Comparison of ENCODE assay signal across 8 mouse cellular contexts in the genomic region with DNA sequence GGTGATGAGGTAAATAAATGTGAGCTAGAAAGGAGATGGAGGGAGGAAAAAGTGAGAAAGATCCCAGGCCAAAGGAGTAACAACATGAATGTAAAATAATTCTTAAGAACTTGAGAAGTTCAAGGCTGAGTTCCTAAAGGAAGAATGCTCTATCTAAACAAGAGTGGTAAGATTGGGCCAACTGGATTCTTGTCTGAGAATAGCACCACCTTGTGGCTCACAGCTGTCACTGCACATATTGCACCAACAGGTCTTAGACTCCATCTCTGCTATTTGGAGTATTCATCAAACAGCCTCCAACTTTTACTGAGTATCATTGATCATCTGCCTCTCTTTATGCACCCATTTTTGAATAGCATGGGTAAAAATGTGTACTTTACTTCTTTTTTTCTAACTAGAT. TPM values are rescaled to one million over a fixed set of nuclear protein-coding genes. Genes with fewer than 3 reads are reported as not detected.
A peak's percentile ranks its signal among the peaks of the same experiment; 100 is the strongest.
DNase-seq lines count a peak whose midpoint lies in the region; ATAC-seq and TF ChIP-seq lines count a peak whose summit lies in the region.

No protein-coding gene starts in this region.

- no peak overlapping the region for H3K9ac ChIP-seq in forebrain, embryonic 14.5 days (ENCODE audit: low read length)
- H3K9ac ChIP-seq in forebrain, embryonic 12.5 days, result no peak overlapping the region

- peak; percentile 94 for DNase-seq in forebrain, embryonic 14.5 days (ENCODE audit: low spot score)
- peak; percentile 32 for DNase-seq in urinary bladder, postnatal 25 days (ENCODE audit: low spot score)
- no peak for DNase-seq in urinary bladder, adult 18-20 months (ENCODE audit: low spot score in 2 of 2)
- DNase-seq in embryo, embryonic 10 days (ENCODE audit: low spot score), result peak; percentile 90
- DNase-seq in induced T-regulatory cell, adult 2 months (ENCODE audit: low read depth), result peak; percentile 72
- DNase-seq in lung, adult 2 months, result no peak
- DNase-seq in skeletal muscle tissue, adult 2 months (ENCODE audit: low read depth, low spot score), result peak; percentile 56

- H3K9me3 ChIP-seq in forebrain, embryonic 14.5 days (replicated peaks; ENCODE audit: control insufficient read depth, low read length), result no peaks in the 10 kb centered on the region
- no peaks in the 10 kb centered on the region for H3K9me3 ChIP-seq in forebrain, embryonic 12.5 days

- no peak overlapping the region for H3K4me2 ChIP-seq in forebrain, embryonic 14.5 days (ENCODE audit: low read length)
- no peak overlapping the region for H3K4me2 ChIP-seq in forebrain, embryonic 12.5 days

- peak; percentile 54; the same call in 1 of the 2 replicates for ATAC-seq in forebrain, embryonic 14.5 days
- no peak for ATAC-seq in forebrain, embryonic 12.5 days (ENCODE audit: low FRiP score)

- TF ChIP-seq POLR2A in lung, adult 2 months (IDR thresholded peaks at IDR 0.05; ENCODE audit: borderline replicate concordance, extremely low read depth, low read depth, low read length), result no peak

- H3K27ac ChIP-seq in forebrain, embryonic 14.5 days (ENCODE audit: low read depth, low read length), result no peak overlapping the region
- H3K27ac ChIP-seq in forebrain, embryonic 12.5 days, result no peak overlapping the region

- H3K36me3 ChIP-seq in forebrain, embryonic 14.5 days (ENCODE audit: control insufficient read depth, insufficient read depth, low read length), result no peaks in the 10 kb centered on the region
- no peaks in the 10 kb centered on the region for H3K36me3 ChIP-seq in forebrain, embryonic 12.5 days (replicated peaks)

- H3K4me1 ChIP-seq in forebrain, embryonic 14.5 days (ENCODE audit: control insufficient read depth, insufficient read depth, low read length), result no peaks in the 10 kb centered on the region
- H3K4me1 ChIP-seq in forebrain, embryonic 12.5 days, result peaks cover 3% of the 10 kb centered on the region; the same call in 1 of the 2 replicates
- H3K4me1 ChIP-seq in lung, adult 2 months (ENCODE audit: control insufficient read depth, insufficient read depth, low read length), result no peaks in the 10 kb centered on the region

- H3K4me3 ChIP-seq in forebrain, embryonic 14.5 days (ENCODE audit: low read depth, low read length), result no peak overlapping the region
- no peak overlapping the region for H3K4me3 ChIP-seq in forebrain, embryonic 12.5 days (replicated peaks)
- H3K4me3 ChIP-seq in lung, adult 2 months (replicated peaks; ENCODE audit: extremely low read depth, low read depth, low read length), result no peak overlapping the region

- TF ChIP-seq CTCF in lung, adult 2 months (IDR thresholded peaks at IDR 0.05; ENCODE audit: insufficient read depth, low read length), result peak; percentile 66

- no peaks in the 10 kb centered on the region for H3K27me3 ChIP-seq in forebrain, embryonic 14.5 days (replicated peaks; ENCODE audit: control insufficient read depth, insufficient read depth, low read length)
- peaks cover 3% of the 10 kb centered on the region; the same call in 1 of the 2 replicates for H3K27me3 ChIP-seq in forebrain, embryonic 12.5 days

RNA-seq across cellular contexts. Expression of a gene that starts 14.1 kb away (rescaled TPM):
- polyA plus RNA-seq in forebrain, embryonic 14.5 days (2014; fragmentation: Nextera tagmentation; extraction: Ambion mirVana), result 12.7 and 18.8 TPM in 2 replicates
- 16.1 and 19.3 TPM in 2 replicates for polyA plus RNA-seq in forebrain, embryonic 12.5 days (2016; fragmentation: Nextera tagmentation; extraction: Ambion mirVana)
- polyA plus RNA-seq in lung, adult 2 months (2012; rRNA removed), result 2.4 and 3.8 TPM in 2 replicates

RNA-seq across cellular contexts. Expression of a gene that starts 23.2 kb away (rescaled TPM):
- polyA plus RNA-seq in forebrain, embryonic 14.5 days (2014; fragmentation: Nextera tagmentation; extraction: Ambion mirVana), result not detected in 2 replicates
- 0.88 and 2.2 TPM in 2 replicates for polyA plus RNA-seq in forebrain, embryonic 12.5 days (2016; fragmentation: Nextera tagmentation; extraction: Ambion mirVana)
- 0.12 and 0.21 TPM in 2 replicates for polyA plus RNA-seq in lung, adult 2 months (2012; rRNA removed)

Comparison
In these comparisons a context has a peak if more than half of its experiments do, and no peak if none do; other contexts are left out.
1. DNase-seq: peak in forebrain, embryonic 14.5 days (single experiment), urinary bladder, postnatal 25 days (single experiment), embryo, embryonic 10 days (single experiment), induced T-regulatory cell, adult 2 months (single experiment) and skeletal muscle tissue, adult 2 months (single experiment); none in urinary bladder, adult 18-20 months (0 of 2) and lung, adult 2 months (single experiment).